Mouse (Mus musculus) G1E (cell line): ENCODE data around the gene Creb5.

Experiments used
- CTCF ChIP-seq: IDR thresholded peaks from 2 replicates; pipeline ENCODE4 v1.5.1; 2012; ENCODE audit warnings: low read depth, low read length, inconsistent platforms, mixed read lengths
- TAL1 ChIP-seq: conservative IDR thresholded peaks from 2 replicates; pipeline ENCODE4 v1.6.1; 2012; ENCODE audit warnings: low read depth, low read length, inconsistent platforms, mixed read lengths

DNA sequence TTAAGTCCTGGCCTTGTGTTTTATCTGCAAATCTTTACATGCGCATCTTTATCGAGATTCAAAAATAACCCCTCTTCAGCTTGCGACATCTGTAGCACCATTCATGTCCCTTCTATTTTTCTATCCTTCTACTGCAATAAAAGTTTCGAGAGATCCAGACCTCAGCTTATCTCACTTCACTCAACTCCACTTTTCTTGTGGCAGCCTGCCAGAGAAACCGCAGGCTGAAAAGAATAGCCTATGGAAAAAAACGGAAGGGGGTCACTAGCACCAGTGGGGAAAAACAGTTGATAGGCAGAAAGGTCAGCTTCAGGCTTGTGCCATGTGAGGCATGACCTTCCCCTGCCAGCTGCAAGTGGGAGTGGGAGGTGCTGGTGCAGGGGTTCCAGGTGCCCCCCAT lies 21.6 kb downstream of the Creb5 start:
- no peak for TF ChIP-seq CTCF
- TF ChIP-seq TAL1, result no peak
